Mouse (Mus musculus) midbrain, embryonic 10.5 days (tissue): ENCODE data around the gene Cdk15. TPM values are rescaled to one million over a fixed set of nuclear protein-coding genes. Genes with fewer than 3 reads are reported as not detected.

Source experiments
- DNase-seq: peaks from one replicate; pipeline ENCODE4 v3.0.0-alpha.2; 2017; ENCODE audit warnings: low spot score
- H3K27ac ChIP-seq: fragments of 300-500 bp; sonication (generic); replicated peaks from 2 replicates; pipeline ENCODE4 v1.5.1; 2016; ENCODE audit warnings: mild to moderate bottlenecking
- H3K27me3 ChIP-seq: fragments of 300-500 bp; sonication (generic); 2 replicates; pipeline ENCODE4 v1.6.1; 2016; ENCODE audit warnings: low read depth, mild to moderate bottlenecking; ENCODE audit not compliant: poor library complexity, severe bottlenecking
- H3K36me3 ChIP-seq: fragments of 300-500 bp; sonication (generic); 2 replicates; pipeline ENCODE4 v1.6.1; 2016; ENCODE audit warnings: mild to moderate bottlenecking, moderate library complexity
- H3K4me1 ChIP-seq: fragments of 300-500 bp; sonication (generic); 2 replicates; pipeline ENCODE4 v1.6.1; 2016
- H3K4me3 ChIP-seq: fragments of 300-500 bp; sonication (generic); 2 replicates; pipeline ENCODE4 v1.5.1; 2016; ENCODE audit warnings: mild to moderate bottlenecking, moderate library complexity
- H3K9me3 ChIP-seq: fragments of 300-500 bp; sonication (generic); replicated peaks from 2 replicates; pipeline ENCODE4 v1.6.1; 2016; ENCODE audit warnings: mild to moderate bottlenecking
- WGBS: fragments of 180-500 bp; shearing (Covaris S2); methylation state at CpG from one replicate; pipeline ENCODE4 v1.1.7; 2016; 5-methylcytosine and 5-hydroxymethylcytosine counted together
- polyA plus RNA-seq: library from polyadenylated mRNA; unstranded; fragments of >200 nt; fragmentation: Nextera tagmentation; extraction: Ambion mirVana; gene quantifications from 2 replicates; pipeline ENCODE4 v1.2.1, GENCODE M21; 2016

Cdk15 gene
- polyA plus RNA-seq, result 0.77 and 0.82 TPM in 2 replicates

GRCm38 (mm10) chr1:59256751-59257231 is at the start of gene Cdk15:
Gene Cdk15, plus strand, starts transcription at chr1:59256906.
- Histone ChIP-seq H3K27me3 (peaks cover 28% of the 10 kb centered on the region), H3K4me1 (peaks cover 32% of the 10 kb centered on the region), H3K36me3 (no peaks in the 10 kb centered on the region), H3K27ac (peak within 1 kb of the TSS; percentile 64), H3K4me3 (peak within 1 kb of the TSS; percentile 14; the same call in 1 of the 2 replicates), H3K9me3 (0 out of 2 replicates have a peak, but pooled peaks cover 4% of the 10 kb centered on the region)
- peak; percentile 35 for DNase-seq
- WGBS, result 24% methylated on average over 13 of the region's 13 CpGs

GRCm38 (mm10) chr1:59208331-59208730 is 48.4 kb upstream of the Cdk15 start:
- Histone ChIP-seq H3K36me3 (peaks cover 23% of the 10 kb centered on the region), H3K4me1 (no peaks in the 10 kb centered on the region), H3K9me3 (no peaks in the 10 kb centered on the region), H3K4me3 (no peak overlapping the region), H3K27me3 (no peaks in the 10 kb centered on the region), H3K27ac (no peak overlapping the region)
- WGBS, result 94% methylated on average over 1 of the region's 1 CpGs
- no peak for DNase-seq

GRCm38 (mm10) chr1:59211651-59212050 is 45.1 kb upstream of the Cdk15 start:
- Histone ChIP-seq H3K27me3 (no peaks in the 10 kb centered on the region), H3K4me1 (no peaks in the 10 kb centered on the region), H3K9me3 (no peaks in the 10 kb centered on the region), H3K4me3 (no peak overlapping the region), H3K27ac (no peak overlapping the region), H3K36me3 (peaks cover 43% of the 10 kb centered on the region)
- no peak for DNase-seq
- WGBS, result 90% methylated on average over 4 of the region's 4 CpGs

DNA sequence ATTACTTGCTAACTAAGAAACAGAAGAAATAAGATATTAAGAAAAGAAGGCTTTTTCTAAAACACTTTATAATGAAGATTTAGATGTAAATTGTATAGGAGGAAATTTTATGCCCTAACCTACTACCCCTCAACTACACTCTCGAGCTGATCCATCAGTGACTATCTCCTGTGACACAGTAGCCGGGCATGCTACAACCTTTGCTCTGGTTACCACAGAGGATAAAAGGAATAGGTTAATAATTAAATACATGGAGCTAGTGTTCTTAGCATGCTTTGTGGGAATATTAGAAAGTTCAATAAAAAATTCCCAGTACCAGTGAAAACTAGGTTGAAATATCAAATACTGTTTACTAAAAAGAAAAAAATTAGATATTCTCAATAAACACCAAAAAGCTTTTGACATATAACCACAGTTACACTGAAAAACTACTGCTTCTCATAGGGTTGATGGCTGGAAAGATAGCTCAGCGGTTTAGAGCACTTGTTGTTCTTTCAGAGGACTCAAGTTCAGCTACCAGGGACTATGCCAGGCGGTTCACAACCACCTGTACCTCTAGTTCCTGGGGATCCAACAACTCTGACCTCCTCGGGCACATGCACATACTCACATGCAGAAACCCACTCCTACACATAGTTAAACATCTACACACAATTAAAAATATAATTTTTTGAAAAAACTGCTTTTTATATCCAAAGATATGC is 44.5 kb upstream of the Cdk15 start:
- Histone ChIP-seq H3K27me3 (no peaks in the 10 kb centered on the region), H3K4me3 (no peak overlapping the region), H3K36me3 (peaks cover 43% of the 10 kb centered on the region), H3K9me3 (no peaks in the 10 kb centered on the region), H3K4me1 (no peaks in the 10 kb centered on the region), H3K27ac (no peak overlapping the region)
- WGBS, result 85% methylated on average over 5 of the region's 5 CpGs
- no peak for DNase-seq

DNA sequence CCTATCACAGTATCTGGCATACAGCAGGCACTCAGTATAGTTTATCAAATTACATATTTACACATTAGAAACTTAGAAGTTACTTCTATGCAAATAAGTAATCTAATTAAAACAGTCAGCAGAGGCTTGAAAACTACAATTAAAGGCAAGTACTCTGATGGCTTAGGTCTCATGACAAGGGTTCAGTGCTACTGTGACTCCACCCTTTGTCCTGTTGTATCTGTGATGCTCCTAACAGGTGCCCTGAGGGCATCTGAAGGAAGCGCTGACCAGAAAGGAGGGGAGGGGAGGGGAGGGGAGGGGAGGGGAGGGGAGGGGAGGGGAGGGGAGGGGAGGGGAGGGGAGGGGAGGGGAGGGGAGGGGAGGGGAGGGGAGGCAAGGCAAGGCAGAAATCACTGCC is 43.8 kb upstream of the Cdk15 start:
- Histone ChIP-seq H3K27ac (no peak overlapping the region), H3K27me3 (no peaks in the 10 kb centered on the region), H3K4me3 (no peak overlapping the region), H3K4me1 (no peaks in the 10 kb centered on the region), H3K9me3 (no peaks in the 10 kb centered on the region), H3K36me3 (peaks cover 39% of the 10 kb centered on the region)
- no CpG with 5 or more reads among the region's 1 CpGs for WGBS
- DNase-seq, result no peak

- no peaks in the 10 kb centered on the region for H3K9me3 ChIP-seq
- DNase-seq, result no peak
- H3K27me3 ChIP-seq, result no peaks in the 10 kb centered on the region
- WGBS, result 94% methylated on average over 11 of the region's 11 CpGs
- no peak overlapping the region for H3K27ac ChIP-seq
- peaks cover 3% of the 10 kb centered on the region for H3K4me1 ChIP-seq
- no peak overlapping the region for H3K4me3 ChIP-seq
- H3K36me3 ChIP-seq, result peaks cover 28% of the 10 kb centered on the region
These were observed 41.3 kb upstream of the Cdk15 start for GRCm38 (mm10) chr1:59215446-59215845.

GRCm38 (mm10) chr1:59220371-59220770 is 36.3 kb upstream of the Cdk15 start:
- Histone ChIP-seq H3K4me3 (no peak overlapping the region), H3K36me3 (peaks cover 10% of the 10 kb centered on the region), H3K27ac (no peak overlapping the region), H3K4me1 (peaks cover 7% of the 10 kb centered on the region), H3K9me3 (no peaks in the 10 kb centered on the region), H3K27me3 (no peaks in the 10 kb centered on the region)
- WGBS, result 64% methylated on average over 3 of the region's 3 CpGs
- DNase-seq, result no peak

- Histone ChIP-seq H3K4me3 (no peak overlapping the region), H3K27me3 (no peaks in the 10 kb centered on the region), H3K36me3 (0 out of 2 replicates have a peak, but pooled peaks cover under 1% of the 10 kb centered on the region), H3K4me1 (peaks cover 7% of the 10 kb centered on the region), H3K27ac (no peak overlapping the region), H3K9me3 (no peaks in the 10 kb centered on the region)
- no peak for DNase-seq
- 94% methylated on average over 2 of the region's 2 CpGs for WGBS
These were observed 35.1 kb upstream of the Cdk15 start for GRCm38 (mm10) chr1:59221591-59221990.

- Histone ChIP-seq H3K27ac (no peak overlapping the region), H3K9me3 (no peaks in the 10 kb centered on the region), H3K27me3 (no peaks in the 10 kb centered on the region), H3K36me3 (no peaks in the 10 kb centered on the region), H3K4me3 (no peak overlapping the region), H3K4me1 (peaks cover 7% of the 10 kb centered on the region)
- no peak for DNase-seq
- WGBS, result 95% methylated on average over 7 of the region's 7 CpGs
These were observed 34.4 kb upstream of the Cdk15 start for GRCm38 (mm10) chr1:59222101-59222825.

GRCm38 (mm10) chr1:59228552-59228951 is 28.2 kb upstream of the Cdk15 start:
- 88% methylated on average over 7 of the region's 7 CpGs for WGBS
- Histone ChIP-seq H3K4me1 (no peaks in the 10 kb centered on the region), H3K27ac (no peak overlapping the region), H3K27me3 (no peaks in the 10 kb centered on the region), H3K9me3 (no peaks in the 10 kb centered on the region), H3K4me3 (no peak overlapping the region), H3K36me3 (peaks cover 6% of the 10 kb centered on the region; the same call in 1 of the 2 replicates)
- DNase-seq, result no peak

DNA sequence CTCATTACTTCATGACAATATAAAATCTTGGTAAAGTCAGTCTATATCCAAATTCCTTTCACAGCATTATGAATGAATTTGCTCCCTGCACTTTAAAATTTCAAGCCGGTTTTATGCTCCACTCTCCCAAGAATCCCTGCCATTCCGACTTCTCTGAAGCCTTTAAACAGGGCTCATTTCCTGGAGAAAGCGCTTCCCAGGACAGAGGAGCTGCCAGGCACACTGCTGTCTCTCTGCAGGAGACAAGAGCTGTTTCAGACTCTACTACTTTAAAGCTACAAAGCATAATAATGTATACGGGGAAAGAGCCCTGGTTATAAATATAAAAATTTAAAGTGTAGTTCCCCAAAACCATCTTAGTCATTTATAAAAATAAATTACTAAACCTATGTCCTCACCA is 27.5 kb upstream of the Cdk15 start:
- Histone ChIP-seq H3K4me1 (no peaks in the 10 kb centered on the region), H3K9me3 (no peaks in the 10 kb centered on the region), H3K27ac (no peak overlapping the region), H3K36me3 (peaks cover 6% of the 10 kb centered on the region; the same call in 1 of the 2 replicates), H3K4me3 (no peak overlapping the region), H3K27me3 (no peaks in the 10 kb centered on the region)
- 47% methylated on average over 4 of the region's 4 CpGs for WGBS
- DNase-seq, result no peak

DNA sequence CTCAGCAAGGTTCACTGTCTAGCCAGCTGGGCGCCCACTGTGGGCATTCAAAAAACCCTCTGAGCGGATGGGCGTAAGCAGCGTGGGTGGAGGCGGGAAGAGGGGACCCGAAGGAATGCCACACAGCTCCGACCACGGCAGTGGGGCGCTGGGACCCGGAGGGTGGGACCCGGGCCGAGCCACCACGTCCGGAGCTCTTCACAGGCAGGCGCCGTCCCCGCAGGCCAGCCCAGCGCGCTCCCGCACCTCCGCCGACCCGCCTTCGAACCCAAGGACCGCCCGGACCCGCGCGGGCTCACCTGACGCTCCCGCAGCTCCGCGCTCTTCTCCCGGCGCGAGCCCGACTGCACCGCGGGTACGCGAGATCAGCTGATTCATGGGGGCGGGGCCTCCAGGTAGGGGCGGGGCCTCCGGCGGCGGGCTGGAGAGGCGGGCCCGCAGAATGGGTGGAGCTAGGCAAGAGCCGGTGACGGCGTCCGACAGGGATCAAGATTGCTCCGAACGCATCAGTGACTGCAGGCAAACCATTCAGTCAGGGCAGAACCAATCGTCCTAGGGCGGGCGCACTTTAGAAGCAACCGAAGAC is 19.8 kb upstream of the Cdk15 start, which contains the start of gene Als2:
Als2 (minus strand) TSS at position 376 of the 586 bp plus-strand sequence.
- no peaks in the 10 kb centered on the region for H3K27me3 ChIP-seq
- H3K36me3 ChIP-seq, result no peaks in the 10 kb centered on the region
- no peaks in the 10 kb centered on the region for H3K9me3 ChIP-seq
- H3K4me1 ChIP-seq, result peaks cover 13% of the 10 kb centered on the region
- H3K27ac ChIP-seq, result peak within 1 kb of the TSS; percentile 87
- peak; percentile 99 for DNase-seq
- WGBS, result under 1% methylated on average over 56 of the region's 58 CpGs
- H3K4me3 ChIP-seq, result peak within 1 kb of the TSS; percentile 92
